Mouse (Mus musculus): ENCODE measurements around the gene Lhpp.

DNA sequence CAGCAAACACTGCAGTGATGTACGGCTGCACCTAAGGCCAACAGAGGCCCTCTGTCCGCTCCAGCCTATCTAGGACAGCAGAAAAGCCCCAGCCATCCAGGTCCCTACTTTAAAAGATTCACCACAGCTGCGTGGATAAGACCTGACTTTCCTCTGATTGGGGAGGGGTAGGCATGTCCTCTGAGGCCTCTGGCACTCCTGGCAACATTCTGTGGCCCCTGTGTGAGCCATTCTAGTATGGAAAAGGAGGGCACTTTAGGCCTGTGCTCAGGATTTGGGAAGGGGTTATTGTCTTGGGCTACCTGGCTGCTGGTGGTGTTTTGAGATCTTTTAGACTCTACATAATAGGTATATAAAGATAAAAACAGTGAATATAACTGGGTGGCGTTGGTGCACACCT lies 56.1 kb downstream of the Lhpp start:
- TF ChIP-seq EP300 (optimal IDR thresholded peaks at IDR 0.05) (no peak), CTCF (IDR thresholded peaks at IDR 0.05; ENCODE audit: low read depth) (no peak)
